Mouse (Mus musculus) megakaryocyte, embryonic 14.5 days (primary cell): ENCODE results near the gene Lmo3.

Source experiments
- FLI1 ChIP-seq: IDR thresholded peaks from 2 replicates; pipeline ENCODE4 v1.6.1; 2012; ENCODE audit warnings: low read length, inconsistent platforms, mixed read lengths
- GATA1 ChIP-seq: IDR thresholded peaks from 3 replicates; pipeline ENCODE4 v1.6.1; 2012; ENCODE audit warnings: mixed read lengths, low read length, inconsistent platforms, borderline replicate concordance

- TF ChIP-seq GATA1 (no peak), FLI1 (no peak)
These were observed 112.6 kb downstream of the Lmo3 start for GRCm38 (mm10) chr6:138469204-138469603.
